Mouse (Mus musculus): ENCODE results near the gene Ano10.

Gene Ano10

GRCm38 (mm10) chr9:122155193-122155592, 139.0 kb downstream of the Ano10 start:
- DNase-seq (ENCODE audit: low spot score), result no peak

GRCm38 (mm10) chr9:122153436-122153835, 140.8 kb downstream of the Ano10 start:
- no peak for DNase-seq (ENCODE audit: low spot score)

GRCm38 (mm10) chr9:122152501-122152900, 141.7 kb downstream of the Ano10 start:
- no peak for DNase-seq (ENCODE audit: low spot score)

GRCm38 (mm10) chr9:122152063-122152462, 142.2 kb downstream of the Ano10 start:
- DNase-seq (ENCODE audit: low spot score), result no peak

GRCm38 (mm10) chr9:122149997-122150826, 144.0 kb downstream of the Ano10 start:
- no peak for DNase-seq (ENCODE audit: low spot score)

- no peak for DNase-seq (ENCODE audit: low spot score)
Observed at GRCm38 (mm10) chr9:122148356-122148755, 145.9 kb downstream of the Ano10 start.

- no peak for DNase-seq (ENCODE audit: low spot score)
Observed at GRCm38 (mm10) chr9:122146124-122146870, 147.9 kb downstream of the Ano10 start.

GRCm38 (mm10) chr9:122145677-122146076, 148.5 kb downstream of the Ano10 start:
- DNase-seq (ENCODE audit: low spot score), result no peak

- no peak for DNase-seq (ENCODE audit: low spot score)
Observed at GRCm38 (mm10) chr9:122144776-122145175, 149.4 kb downstream of the Ano10 start.

- no peak for DNase-seq (ENCODE audit: low spot score)
Observed at GRCm38 (mm10) chr9:122143219-122143618, 151.0 kb downstream of the Ano10 start.

GRCm38 (mm10) chr9:122139236-122139635, 155.0 kb downstream of the Ano10 start:
- DNase-seq (ENCODE audit: low spot score), result no peak

GRCm38 (mm10) chr9:122138371-122139029, 155.7 kb downstream of the Ano10 start:
- DNase-seq (ENCODE audit: low spot score), result no peak

GRCm38 (mm10) chr9:122137960-122138359, 156.3 kb downstream of the Ano10 start:
- DNase-seq (ENCODE audit: low spot score), result no peak

GRCm38 (mm10) chr9:122135885-122136170, 158.4 kb downstream of the Ano10 start:
- no peak for DNase-seq (ENCODE audit: low spot score)

- no peak for DNase-seq (ENCODE audit: low spot score)
Observed at GRCm38 (mm10) chr9:122135095-122135884, 158.9 kb downstream of the Ano10 start.

GRCm38 (mm10) chr9:122132145-122132544, 162.1 kb downstream of the Ano10 start:
- DNase-seq (ENCODE audit: low spot score), result no peak

GRCm38 (mm10) chr9:122130666-122131065, 163.6 kb downstream of the Ano10 start:
- no peak for DNase-seq (ENCODE audit: low spot score)

- no peak for DNase-seq (ENCODE audit: low spot score)
Observed at GRCm38 (mm10) chr9:122128686-122129085, 165.5 kb downstream of the Ano10 start.

GRCm38 (mm10) chr9:122127271-122127785, 166.9 kb downstream of the Ano10 start:
- no peak for DNase-seq (ENCODE audit: low spot score)

- DNase-seq (ENCODE audit: low spot score), result no peak
Observed at GRCm38 (mm10) chr9:122126790-122127189, 167.4 kb downstream of the Ano10 start.

Data from retina, embryonic 14.5 days (tissue).